Mouse (Mus musculus) liver, embryonic 15.5 days (tissue): ENCODE results near the gene Tmem92. TPM values are rescaled to one million over a fixed set of nuclear protein-coding genes. Genes with fewer than 3 reads are reported as not detected.

ENCODE experiments used
- ATAC-seq: fragments of 200-750 bp; cut with Nextera tagmentation; 2 replicates; pipeline ENCODE4 v1.8.0; 2017; ENCODE audit warnings: moderate number of reproducible peaks, mild to moderate bottlenecking, moderate library complexity; ENCODE audit not compliant: insufficient read depth
- H3K27ac ChIP-seq: fragments of 300-500 bp; sonication (generic); replicated peaks from 2 replicates; pipeline ENCODE4 v1.5.1; 2015; ENCODE audit warnings: mild to moderate bottlenecking, inconsistent platforms
- H3K27me3 ChIP-seq: fragments of 300-500 bp; sonication (generic); 2 replicates; pipeline ENCODE4 v1.6.1; 2015; ENCODE audit warnings: mild to moderate bottlenecking, inconsistent platforms
- H3K36me3 ChIP-seq: fragments of 300-500 bp; sonication (generic); replicated peaks from 2 replicates; pipeline ENCODE4 v1.6.1; 2015; ENCODE audit warnings: moderate library complexity, mild to moderate bottlenecking, inconsistent platforms
- H3K4me1 ChIP-seq: fragments of 300-500 bp; sonication (generic); replicated peaks from 2 replicates; pipeline ENCODE4 v1.6.1; 2015; ENCODE audit warnings: inconsistent platforms
- H3K4me2 ChIP-seq: fragments of 300-500 bp; sonication (generic); 2 replicates; pipeline ENCODE4 v1.6.1; 2015; ENCODE audit warnings: moderate library complexity, mild to moderate bottlenecking, inconsistent platforms
- H3K4me3 ChIP-seq: fragments of 300-500 bp; sonication (generic); replicated peaks from 2 replicates; pipeline ENCODE4 v1.5.1; 2015; ENCODE audit warnings: mild to moderate bottlenecking, inconsistent platforms
- H3K9ac ChIP-seq: fragments of 300-500 bp; sonication (generic); 2 replicates; pipeline ENCODE4 v1.6.1; 2015; ENCODE audit warnings: moderate library complexity, mild to moderate bottlenecking, inconsistent platforms
- H3K9me3 ChIP-seq: fragments of 300-500 bp; sonication (generic); replicated peaks from 2 replicates; pipeline ENCODE4 v1.6.1; 2016; ENCODE audit warnings: inconsistent platforms
- WGBS: fragments of 180-500 bp; shearing (Covaris S2); methylation state at CpG from one replicate; pipeline ENCODE4 v1.1.7; 2015; ENCODE audit warnings: mixed read lengths; ENCODE audit not compliant: insufficient replicate concordance; 5-methylcytosine and 5-hydroxymethylcytosine counted together
- polyA plus RNA-seq: library from polyadenylated mRNA; unstranded; fragments of >200 nt; fragmentation: Nextera tagmentation; extraction: Ambion mirVana; gene quantifications from 2 replicates; pipeline ENCODE4 v1.2.1, GENCODE M21; 2015

Gene Tmem92
- polyA plus RNA-seq, 1 experiment from 2014 or later, result not detected

DNA sequence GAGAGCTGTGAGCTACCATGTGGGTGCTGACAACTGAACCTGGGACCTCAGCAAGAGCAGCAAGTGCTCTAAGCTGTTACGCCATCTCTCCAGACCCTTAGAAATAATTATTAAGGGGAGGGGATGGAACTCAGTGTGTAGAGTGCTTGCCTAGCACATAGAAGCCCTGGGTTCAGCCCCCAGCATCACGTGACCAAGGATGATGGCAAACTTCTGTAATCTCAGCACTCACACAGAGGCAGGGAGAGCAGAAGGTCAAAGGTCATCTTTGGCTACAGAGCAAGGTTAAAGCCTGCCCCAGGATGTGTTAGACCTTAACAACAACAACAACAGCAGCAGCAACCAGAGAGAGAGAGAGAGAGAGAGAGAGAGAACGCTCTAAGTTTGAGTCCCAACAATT lies 54.0 kb downstream of the Tmem92 start:
- Histone ChIP-seq H3K4me3 (no peak overlapping the region), H3K27ac (no peak overlapping the region), H3K36me3 (no peaks in the 10 kb centered on the region), H3K4me2 (no peak overlapping the region), H3K27me3 (no peaks in the 10 kb centered on the region), H3K9me3 (no peaks in the 10 kb centered on the region), H3K4me1 (no peaks in the 10 kb centered on the region), H3K9ac (no peak overlapping the region)
- ATAC-seq, result no peak
- 58% methylated on average over 3 of the region's 3 CpGs for WGBS

DNA sequence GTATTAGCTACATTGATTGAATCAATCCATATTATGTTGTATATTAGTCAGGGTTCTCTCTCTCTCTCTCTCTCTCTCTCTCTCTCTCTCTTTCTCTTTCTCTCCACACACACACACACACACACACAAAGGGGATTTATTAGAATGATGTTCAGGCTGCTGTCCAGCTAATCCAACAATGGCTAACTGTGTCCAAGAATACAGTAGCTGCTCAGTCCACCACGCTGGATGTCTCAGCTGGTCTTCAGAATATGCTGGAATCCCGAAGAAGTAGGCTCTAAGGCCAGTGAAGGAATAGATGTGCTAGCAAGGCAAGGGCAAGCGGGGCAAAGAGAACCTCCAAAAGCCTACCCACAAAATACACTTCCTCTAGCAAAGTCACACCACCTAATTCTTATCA lies 55.2 kb downstream of the Tmem92 start:
- WGBS, result 62% methylated on average over 3 of the region's 3 CpGs
- no peak overlapping the region for H3K9ac ChIP-seq
- ATAC-seq, result no peak
- no peaks in the 10 kb centered on the region for H3K4me1 ChIP-seq
- no peaks in the 10 kb centered on the region for H3K9me3 ChIP-seq
- H3K36me3 ChIP-seq, result no peaks in the 10 kb centered on the region
- H3K27ac ChIP-seq, result no peak overlapping the region
- no peak overlapping the region for H3K4me3 ChIP-seq
- H3K27me3 ChIP-seq, result no peaks in the 10 kb centered on the region
- no peak overlapping the region for H3K4me2 ChIP-seq

Other genes with a start within 250 kb of the Tmem92 start
- 1.0 and 1.1 TPM in 2 replicates for gene Rsad1, start 233.4 kb downstream of the Tmem92 start, polyA plus RNA-seq
- 0.22 and 0.38 TPM in 2 replicates for gene Chad, start 217.7 kb downstream of the Tmem92 start, polyA plus RNA-seq
- 1.3 and 1.4 TPM in 2 replicates for gene Acsf2, start 180.8 kb downstream of the Tmem92 start, polyA plus RNA-seq
- gene Lrrc59, start 152.9 kb downstream of the Tmem92 start, polyA plus RNA-seq, result 91.3 and 93.2 TPM in 2 replicates
- 54.7 and 59.9 TPM in 2 replicates for gene Mrpl27, start 128.9 kb downstream of the Tmem92 start, polyA plus RNA-seq
- 11.0 and 13.6 TPM in 2 replicates for gene Eme1, start 128.7 kb downstream of the Tmem92 start, polyA plus RNA-seq
- 2.8 and 3.7 TPM in 2 replicates for gene Xylt2, start 105.2 kb downstream of the Tmem92 start, polyA plus RNA-seq
- not detected in 2 replicates for gene Gm11541, start 78.2 kb downstream of the Tmem92 start, polyA plus RNA-seq
- gene Cdc34b, start 40.9 kb downstream of the Tmem92 start, polyA plus RNA-seq, result not detected in 2 replicates
- 76.5 and 78.2 TPM in 2 replicates for gene Col1a1, start 153.5 kb upstream of the Tmem92 start, polyA plus RNA-seq
- gene Hils1, start 184.9 kb upstream of the Tmem92 start, polyA plus RNA-seq, result not detected in 2 replicates
- 0.35 and 1.1 TPM in 2 replicates for gene Sgca, start 193.6 kb upstream of the Tmem92 start, polyA plus RNA-seq
- gene Ppp1r9b, start 208.3 kb upstream of the Tmem92 start, polyA plus RNA-seq, result 8.2 and 8.8 TPM in 2 replicates
- gene Samd14, start 227.2 kb upstream of the Tmem92 start, polyA plus RNA-seq, result 33.9 and 39.2 TPM in 2 replicates